ENCODE assay signal across 14 mouse cellular contexts in genomic region chr10:4738311-4738710, GRCm38 (mm10).
"Had no signal": no experiment of that assay in that cellular context is flagged by ENCODE, and none has a peak within 500 bp of the region (broad histone marks: within the 10 kb centered on the region; RNA-seq: fewer than 3 reads in every experiment).

No protein-coding gene starts in this region.

- DNase-seq: retina, postnatal 1 day; right cerebral cortex, postnatal 14 days; right cerebral cortex, postnatal 25 days; right cerebral cortex, postnatal 4 days; spleen, adult 18-20 months; thymus, adult 18-20 months; thymus, adult 2 months; thymus, postnatal 14 days; thymus, postnatal 25 days; thymus, postnatal 36 days; thymus, postnatal 4 days had no signal

- H3K36me3 ChIP-seq: neural tube, embryonic 15.5 days; stomach, embryonic 15.5 days had no signal

- H3K9me3 ChIP-seq: neural tube, embryonic 15.5 days; stomach, embryonic 15.5 days had no signal

- H3K27ac ChIP-seq: neural tube, embryonic 15.5 days; stomach, embryonic 15.5 days; stomach, postnatal 0 days had no signal

- H3K4me1 ChIP-seq: neural tube, embryonic 15.5 days; stomach, embryonic 15.5 days had no signal

- H3K4me3 ChIP-seq: neural tube, embryonic 15.5 days; stomach, embryonic 15.5 days had no signal

- H3K27me3 ChIP-seq: neural tube, embryonic 15.5 days; stomach, embryonic 15.5 days had no signal

- H3K9ac ChIP-seq: neural tube, embryonic 15.5 days; stomach, embryonic 15.5 days had no signal

- H3K4me2 ChIP-seq: neural tube, embryonic 15.5 days; stomach, embryonic 15.5 days had no signal
